Mouse (Mus musculus): ENCODE data around the gene Ccdc69.

DNA sequence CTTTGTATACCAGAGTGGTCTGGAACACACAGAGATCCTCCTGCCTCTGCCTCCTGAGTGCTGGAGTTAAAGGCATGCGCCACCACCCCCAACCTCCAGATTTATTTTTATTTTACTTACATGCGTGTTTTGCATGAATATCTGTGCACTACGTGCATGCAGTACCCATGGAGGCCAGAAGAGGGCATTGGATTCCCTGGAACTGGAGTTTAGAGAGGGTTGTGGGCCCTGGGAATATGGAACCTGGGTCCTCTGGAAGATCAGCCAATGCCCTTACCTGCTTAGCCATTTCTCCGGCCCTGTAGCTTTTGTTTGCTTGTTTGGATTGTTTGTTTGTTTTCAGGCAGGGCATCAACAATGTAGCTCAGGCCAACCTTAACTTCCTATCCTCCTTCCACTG, 36.6 kb downstream of the Ccdc69 start:
- TF ChIP-seq CTCF (IDR thresholded peaks at IDR 0.05; ENCODE audit: low read depth) = peak; percentile 64
- TF ChIP-seq EP300 (optimal IDR thresholded peaks at IDR 0.05) = no peak
